Mouse (Mus musculus): ENCODE data around the gene Lrrc4c. TPM values are rescaled to one million over a fixed set of nuclear protein-coding genes. Genes with fewer than 3 reads are reported as not detected.

Lrrc4c gene
- polyA plus RNA-seq, 1 experiment from 2014 or later, result 0.43 TPM

Small RNAs within 50 kb of the gene (microRNA-seq; reads per million reads assigned to microRNA genes)
- not detected for gene Gm44320
